Mouse (Mus musculus) brain, embryonic 14.5 days (tissue): ENCODE measurements around the gene Cd68.

Source experiments
- CTCF ChIP-seq: fragments of 200-500 bp; IDR thresholded peaks from 2 replicates; pipeline ENCODE4 v1.5.1; 2012; ENCODE audit warnings: inconsistent platforms, mild to moderate bottlenecking, moderate library complexity, borderline replicate concordance; ENCODE audit not compliant: insufficient read depth, insufficient read length; ENCODE audit errors: extremely low read depth
- POLR2A ChIP-seq: fragments of 200-500 bp; IDR thresholded peaks from 2 replicates; pipeline ENCODE4 v1.6.1; 2012; ENCODE audit warnings: mild to moderate bottlenecking, inconsistent platforms, borderline replicate concordance; ENCODE audit not compliant: poor library complexity, insufficient read depth, insufficient read length, severe bottlenecking; ENCODE audit errors: extremely low read depth

DNA sequence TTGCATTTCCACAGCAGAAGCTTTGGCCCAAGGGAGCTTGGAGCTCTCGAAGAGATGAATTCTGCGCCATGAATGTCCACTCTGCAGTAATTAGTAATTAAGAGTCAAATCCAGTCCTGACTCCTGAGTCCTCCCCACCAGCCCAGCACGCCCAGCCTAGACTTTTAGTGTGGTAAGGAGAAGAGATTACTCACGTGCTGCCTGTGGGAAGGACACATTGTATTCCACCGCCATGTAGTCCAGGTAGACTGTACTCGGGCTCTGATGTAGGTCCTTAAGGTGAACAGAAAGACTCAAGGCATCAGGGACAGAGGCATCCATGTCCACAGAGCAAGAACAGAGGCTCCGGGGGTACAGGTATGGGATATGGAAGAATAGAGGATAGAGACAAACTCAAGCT, 1.1 kb downstream of the Cd68 start:
- TF ChIP-seq CTCF (no peak), POLR2A (no peak)
